Mouse (Mus musculus) gonadal fat pad, adult 2 months (tissue): Measurements from ENCODE around the gene Olfr1416. TPM values are rescaled to one million over a fixed set of nuclear protein-coding genes. Genes with fewer than 3 reads are reported as not detected.
"Not testable (repeated sequence)": the region's sequence is repeated elsewhere in the genome, so short reads cannot be mapped to it uniquely, and the experiment has no call there.

Experiments
- DNase-seq: peaks from one replicate; pipeline ENCODE4 v3.0.0-alpha.2; 2012; ENCODE audit warnings: low read depth
- polyA plus RNA-seq: library from polyadenylated mRNA; depleted of rRNA; stranded (reverse); fragments of >200 nt; gene quantifications from 2 replicates; pipeline ENCODE4 v1.2.3, GENCODE M21; 2012; rRNA removed

Olfr1416 gene
- polyA plus RNA-seq: not detected in 2 replicates

GRCm38 (mm10) chr1:92485013-92485412 is at the start of gene Olfr1416:
TSS of gene Olfr1416 (minus strand) at chr1:92485113.
- no peak for DNase-seq

GRCm38 (mm10) chr1:92523764-92524163 is 38.9 kb upstream of the Olfr1416 start:
- no peak for DNase-seq

DNA sequence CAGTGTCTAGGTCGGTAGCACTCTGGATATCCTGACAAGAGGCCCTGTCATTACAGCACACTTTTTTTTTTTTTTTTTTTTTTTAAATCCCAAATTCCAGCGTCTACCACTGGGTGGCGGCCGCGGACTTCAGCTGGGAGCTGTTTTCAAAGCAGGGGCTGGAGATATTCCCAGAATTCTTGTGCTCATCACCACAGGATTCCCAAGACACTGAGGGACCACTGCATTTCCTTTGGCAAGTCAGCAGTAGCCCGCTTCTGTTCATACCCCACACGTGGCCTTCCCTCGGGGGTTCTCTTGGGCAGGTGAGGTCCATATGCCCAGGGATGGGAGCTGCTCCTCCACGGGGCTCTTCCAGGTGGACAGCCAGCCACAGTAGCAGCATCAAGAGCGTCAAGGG is 36.5 kb upstream of the Olfr1416 start:
- DNase-seq: no peak

GRCm38 (mm10) chr1:92519046-92519445 is 34.1 kb upstream of the Olfr1416 start:
- DNase-seq: no peak

GRCm38 (mm10) chr1:92518561-92518960 is 33.6 kb upstream of the Olfr1416 start, which contains the start of gene Olfr1414:
TSS of gene Olfr1414 (minus strand) at chr1:92518661.
- DNase-seq: no peak

DNA sequence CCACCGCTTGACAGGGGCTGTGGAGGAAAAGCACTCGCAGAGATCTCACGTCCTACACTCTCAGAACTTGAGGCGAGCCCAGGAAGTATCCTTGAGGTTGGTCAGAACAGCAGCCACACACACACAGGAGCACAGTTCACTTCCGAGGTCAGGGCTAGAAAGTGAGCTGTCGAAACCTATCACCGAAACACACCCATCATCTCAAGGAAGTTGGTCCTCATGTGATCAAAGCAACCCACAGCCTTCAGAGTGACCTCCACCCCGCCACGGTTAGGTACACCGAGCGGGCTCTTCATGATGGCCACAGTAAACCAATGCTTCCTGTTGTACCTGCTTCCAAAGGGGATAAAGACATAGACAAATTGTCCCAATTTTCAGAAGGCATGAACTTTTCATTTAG is 30.5 kb upstream of the Olfr1416 start:
- DNase-seq: no peak

- DNase-seq: not testable (repeated sequence)
Observed at GRCm38 (mm10) chr1:92511646-92512045, 26.7 kb upstream of the Olfr1416 start.

DNA sequence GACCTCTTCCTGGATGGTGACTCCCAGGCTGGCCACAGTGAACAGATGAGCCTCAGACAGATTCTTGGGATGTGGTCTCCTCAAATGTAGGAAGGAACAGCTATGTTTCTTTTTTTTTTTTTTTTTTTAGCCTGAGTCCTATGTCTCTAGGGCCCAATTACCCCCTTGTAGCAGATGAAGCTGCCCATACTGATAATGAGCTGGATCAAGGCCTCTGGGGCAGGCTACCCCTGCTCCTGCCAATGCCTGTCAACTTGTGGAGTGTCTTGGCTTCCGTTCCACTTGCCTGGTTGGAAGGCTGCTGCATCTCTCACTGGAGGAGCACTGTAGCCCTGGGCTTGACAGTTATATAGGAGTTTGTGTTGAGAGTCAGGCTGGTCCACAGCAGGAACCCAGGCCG is 11.1 kb upstream of the Olfr1416 start, which contains the start of gene Olfr1415:
Olfr1415 (minus strand) TSS at position 101 of the 400 bp plus-strand sequence.
- no peak for DNase-seq

DNA sequence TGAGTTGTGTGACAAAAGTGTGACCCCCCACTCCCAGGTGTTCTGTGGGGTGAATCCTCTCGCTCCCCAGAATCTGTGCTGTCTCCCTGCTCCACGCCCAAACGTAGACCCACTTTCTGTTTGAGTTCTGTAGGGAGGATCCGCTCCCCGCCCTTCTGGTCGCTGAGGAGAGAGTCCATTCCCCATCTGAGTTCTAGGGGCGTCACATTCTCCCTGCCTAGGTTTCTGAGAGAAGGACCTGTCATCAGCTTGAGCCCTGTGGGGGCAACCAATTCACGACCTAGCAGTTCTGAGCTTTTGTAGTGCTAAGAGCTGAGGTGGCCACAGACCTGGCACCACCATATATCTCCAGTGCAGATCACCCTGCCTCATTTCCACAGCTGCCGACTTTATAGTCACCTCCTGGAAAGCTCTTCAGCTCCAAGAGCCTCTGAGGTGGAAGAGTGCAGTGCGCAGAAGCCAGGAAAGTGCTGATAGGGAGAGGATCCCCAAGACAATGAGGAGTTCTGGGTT is 10.8 kb downstream of the Olfr1416 start:
- DNase-seq: no peak

GRCm38 (mm10) chr1:92473165-92474041 is 11.5 kb downstream of the Olfr1416 start, which contains the start of gene Ndufa10:
TSS of gene Ndufa10 (minus strand) at chr1:92473860.
- DNase-seq: peak; percentile 50

DNA sequence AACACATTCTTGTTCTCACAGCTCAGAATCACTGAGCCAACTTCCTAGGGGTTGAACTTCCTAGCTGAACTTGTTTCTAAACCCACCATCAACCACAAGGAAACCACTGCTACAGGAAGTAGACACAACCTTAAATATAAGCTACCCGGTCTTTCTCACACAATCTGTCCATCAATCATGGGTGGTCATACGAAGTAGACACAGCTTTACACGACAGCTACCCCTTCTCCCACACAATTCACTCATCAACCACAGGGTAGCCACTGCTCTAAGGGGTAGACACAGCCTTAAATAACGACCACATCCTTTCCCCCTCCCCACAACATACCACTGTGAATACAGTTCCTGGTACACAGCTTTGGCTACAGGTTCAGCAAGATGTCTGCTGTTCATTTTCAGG is 16.0 kb downstream of the Olfr1416 start:
- DNase-seq: no peak

DNA sequence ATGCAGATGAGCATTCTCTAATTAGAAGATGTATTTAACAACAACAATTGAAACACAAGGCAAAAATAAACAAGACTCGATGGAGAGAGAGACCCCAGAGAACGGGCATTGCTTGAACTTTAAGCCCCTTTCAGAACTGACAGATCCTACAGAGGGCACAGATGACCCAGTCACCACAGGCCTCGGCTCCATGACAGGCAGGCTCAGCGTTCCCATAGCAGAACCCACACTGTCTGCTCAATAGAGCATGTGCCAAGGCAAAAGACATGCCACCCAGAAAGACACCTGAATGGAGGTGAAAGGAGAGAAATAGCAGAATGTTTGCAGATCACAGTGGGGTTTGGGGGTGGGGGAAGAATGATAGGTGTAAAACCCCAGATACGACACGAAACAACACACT is 26.5 kb downstream of the Olfr1416 start:
- DNase-seq: no peak

DNA sequence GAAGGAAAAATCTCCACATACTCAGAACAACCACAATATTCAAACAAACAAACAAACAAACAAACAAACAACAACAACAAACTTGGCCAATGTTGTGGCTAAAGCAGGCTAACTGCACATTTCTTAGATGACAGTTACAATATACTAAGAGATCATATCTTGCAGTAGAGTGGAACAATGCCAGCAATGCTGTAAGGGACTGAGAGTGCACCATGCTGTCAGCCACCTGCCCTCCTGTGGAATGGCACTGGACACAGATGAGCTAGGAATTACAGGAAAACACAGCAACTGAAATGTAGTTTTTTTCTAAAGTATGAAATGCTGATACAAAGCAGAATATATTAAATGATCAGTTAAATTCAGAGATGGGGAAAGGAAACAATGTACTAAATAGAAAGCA is 27.2 kb downstream of the Olfr1416 start:
- no peak for DNase-seq

DNA sequence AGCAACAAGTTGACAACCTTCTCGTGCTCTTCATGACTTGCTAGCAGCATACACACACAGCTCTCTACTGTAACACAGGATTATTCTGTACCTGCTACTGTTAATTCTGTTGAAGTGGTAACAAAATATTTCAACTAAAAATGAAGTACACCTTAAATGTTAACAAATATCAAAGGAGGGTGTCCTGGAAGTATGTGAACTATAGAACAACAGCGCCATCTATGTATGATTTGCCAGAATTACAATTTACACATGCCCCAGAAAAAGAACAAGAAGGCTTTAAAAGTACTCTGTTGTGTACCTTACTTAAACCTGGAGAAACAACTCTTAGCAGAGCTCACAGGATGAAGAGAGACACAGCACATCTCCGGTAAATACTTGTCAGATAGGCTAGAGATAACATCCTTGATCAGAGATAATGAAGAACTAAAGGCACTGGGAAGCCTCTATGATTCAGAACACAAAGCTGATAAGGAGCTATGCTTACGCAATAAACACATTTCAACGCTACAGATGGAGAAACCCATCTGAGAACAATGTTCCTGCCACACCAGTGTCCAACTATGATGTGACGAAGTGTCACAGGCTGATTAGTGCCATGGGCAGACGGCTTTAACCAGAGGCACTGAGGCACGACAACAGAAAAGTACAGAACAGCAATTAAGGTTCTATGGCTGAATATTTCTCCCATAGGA is 31.0 kb downstream of the Olfr1416 start:
- DNase-seq: no peak

DNA sequence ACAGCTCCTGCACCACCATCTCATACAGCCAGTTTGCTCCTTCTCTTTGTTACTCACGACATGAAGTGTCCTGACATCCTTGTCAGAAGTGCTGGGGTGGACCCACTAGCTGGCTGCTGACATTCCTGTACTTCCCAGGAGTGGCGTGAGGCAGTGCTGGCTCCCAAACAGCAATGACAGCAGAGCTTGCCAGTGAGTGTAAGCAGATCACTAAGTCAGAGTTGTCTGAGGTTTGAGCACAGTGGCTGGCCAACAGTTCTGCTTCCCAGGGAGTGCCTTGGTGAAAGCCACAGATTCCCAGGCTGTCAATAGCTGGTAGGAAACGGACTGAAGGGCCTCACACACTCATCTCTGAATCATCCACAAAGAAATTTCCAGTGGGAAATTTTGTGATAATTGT is 36.6 kb downstream of the Olfr1416 start:
- DNase-seq: no peak

- DNase-seq: no peak
Observed at GRCm38 (mm10) chr1:92441453-92442063, 43.4 kb downstream of the Olfr1416 start.

DNA sequence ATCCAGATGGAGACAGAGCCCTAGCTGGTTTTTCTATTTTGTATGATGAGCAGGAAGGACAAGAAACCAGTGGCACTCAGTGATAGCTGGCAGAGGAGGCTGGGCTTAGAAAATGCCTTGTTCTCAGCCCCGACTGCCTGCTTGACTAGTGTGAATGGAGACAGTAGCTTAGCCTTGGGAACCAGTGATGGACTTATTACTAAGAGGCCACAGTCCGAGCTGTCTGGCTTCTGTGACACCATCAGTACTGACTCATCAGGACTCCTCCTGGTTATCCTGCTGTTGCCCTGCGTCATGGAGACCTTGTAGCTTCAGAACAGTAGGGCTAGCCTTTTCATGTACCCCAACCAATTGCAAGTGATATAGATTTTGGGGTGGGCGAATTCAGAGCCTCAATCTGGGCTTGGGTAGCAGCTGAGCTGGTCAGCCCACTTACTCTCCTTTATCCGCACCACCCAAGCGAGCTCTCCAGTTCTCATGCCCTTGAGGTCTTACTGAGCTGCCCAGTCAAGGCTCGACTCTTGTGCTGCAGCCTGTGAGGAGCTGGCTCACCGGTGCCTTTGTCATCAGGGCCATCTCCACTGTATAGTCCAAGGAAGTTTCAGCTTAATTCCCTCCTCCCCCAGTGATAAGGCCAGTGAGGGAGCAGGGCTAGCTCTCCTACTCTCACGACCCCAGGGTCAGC is 44.7 kb downstream of the Olfr1416 start:
- no peak for DNase-seq

GRCm38 (mm10) chr1:92437678-92438271 is 47.1 kb downstream of the Olfr1416 start:
- DNase-seq: no peak

- DNase-seq: no peak
Observed at GRCm38 (mm10) chr1:92436831-92437321, 48.0 kb downstream of the Olfr1416 start.

DNA sequence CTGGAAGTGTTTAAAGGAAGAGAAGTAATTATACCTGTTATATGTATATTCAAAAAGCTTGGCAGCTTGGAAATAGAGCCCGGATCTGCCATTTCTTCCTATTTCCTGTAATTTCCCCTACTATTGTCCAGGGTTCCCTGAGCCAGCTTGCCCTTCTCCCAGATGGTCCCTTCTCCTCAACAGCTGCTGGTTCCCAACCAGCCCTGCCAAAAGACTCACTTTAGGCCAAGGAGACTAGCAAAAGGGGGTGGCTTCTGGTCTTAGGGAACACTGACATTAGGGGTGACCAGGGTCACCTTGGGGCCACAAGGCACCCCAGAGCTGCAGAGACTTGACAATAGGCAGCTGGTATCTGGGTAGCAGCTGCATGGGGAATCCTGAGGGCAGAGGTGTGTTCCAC is 49.9 kb downstream of the Olfr1416 start:
- DNase-seq: no peak

GRCm38 (mm10) chr1:92432791-92433190 is 52.1 kb downstream of the Olfr1416 start:
- no peak for DNase-seq
